Mouse (Mus musculus): ENCODE data around the gene Rnf208. TPM values are rescaled to one million over a fixed set of nuclear protein-coding genes. Genes with fewer than 3 reads are reported as not detected.

Gene Rnf208
- total RNA-seq, 2 experiments from 2014 or later, result 1.9 to 2.2 TPM

DNA sequence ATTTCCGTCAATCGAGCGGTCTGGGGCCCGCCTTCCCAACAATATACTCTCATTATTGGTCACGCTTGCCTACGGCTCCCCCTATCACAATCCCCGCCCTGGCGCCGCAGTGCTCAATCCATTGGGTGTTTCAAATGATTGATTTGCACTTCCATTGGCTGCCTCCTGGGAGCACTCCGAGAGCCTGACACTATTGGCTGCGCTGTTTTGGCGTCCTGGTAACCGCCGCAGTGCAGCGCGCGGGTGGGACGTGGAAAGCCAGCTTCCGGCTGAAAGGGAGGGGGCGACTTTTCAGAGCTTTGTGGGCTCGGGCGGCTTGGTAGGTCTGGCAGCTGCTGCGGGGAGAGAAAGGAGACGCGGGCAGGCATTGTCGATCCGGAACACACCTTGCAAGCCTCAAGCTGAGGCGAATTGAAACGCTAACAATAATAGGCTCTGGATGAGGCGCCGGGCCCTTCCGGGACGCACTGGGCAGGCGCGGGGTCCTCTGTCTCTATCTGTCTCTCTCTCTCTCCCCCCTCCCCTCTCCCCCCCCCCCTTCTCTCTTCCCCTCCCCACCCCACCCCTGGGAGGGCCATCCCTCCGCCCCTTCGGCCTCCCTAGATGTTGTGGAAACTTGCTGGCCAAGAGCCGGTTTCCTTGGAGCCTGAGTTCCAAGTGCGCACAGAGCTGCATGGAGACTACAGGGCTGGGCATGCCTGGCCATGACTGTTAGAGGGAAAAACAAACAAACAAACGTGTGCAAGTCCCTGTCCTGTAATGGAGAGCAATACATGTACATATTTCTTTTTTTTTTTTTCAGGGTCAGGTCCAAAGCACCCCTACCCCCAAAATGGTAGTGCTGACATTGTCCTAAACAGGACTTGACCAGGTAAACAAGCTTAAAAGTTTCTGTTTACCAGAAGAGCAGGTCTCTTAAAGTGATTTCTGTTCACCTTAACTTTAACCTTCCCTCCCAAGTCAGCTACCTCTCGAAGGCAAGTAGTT is 17.0 kb upstream of the Rnf208 start:
- DNase-seq, result peak; percentile 92

DNA sequence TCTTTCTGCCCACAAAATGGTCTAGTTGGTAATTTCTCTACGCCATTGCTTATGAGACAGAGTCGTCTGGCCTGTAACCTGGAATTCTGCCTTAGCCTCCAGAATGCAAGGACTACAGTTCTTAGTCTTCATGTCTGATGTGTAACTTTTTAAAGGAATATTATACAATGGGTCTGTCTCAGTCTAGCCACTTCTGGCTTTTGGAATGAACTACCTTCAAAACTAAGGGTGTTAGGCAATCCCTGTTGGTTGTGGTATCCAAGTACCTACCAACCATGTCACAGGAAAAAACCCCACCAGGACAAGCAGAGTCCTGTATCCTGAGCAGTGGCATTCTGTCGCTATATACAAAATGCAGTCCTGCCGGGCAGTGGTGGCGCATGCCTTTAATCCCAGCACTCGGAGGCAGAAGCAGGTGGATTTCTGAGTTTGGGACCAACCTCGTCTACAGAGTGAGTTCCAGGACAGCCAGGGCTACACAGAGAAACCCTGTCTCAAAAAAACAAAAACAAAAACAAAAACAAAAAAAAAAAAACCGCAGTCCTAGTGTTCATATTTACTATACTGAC is 16.2 kb upstream of the Rnf208 start:
- no peak for DNase-seq

DNA sequence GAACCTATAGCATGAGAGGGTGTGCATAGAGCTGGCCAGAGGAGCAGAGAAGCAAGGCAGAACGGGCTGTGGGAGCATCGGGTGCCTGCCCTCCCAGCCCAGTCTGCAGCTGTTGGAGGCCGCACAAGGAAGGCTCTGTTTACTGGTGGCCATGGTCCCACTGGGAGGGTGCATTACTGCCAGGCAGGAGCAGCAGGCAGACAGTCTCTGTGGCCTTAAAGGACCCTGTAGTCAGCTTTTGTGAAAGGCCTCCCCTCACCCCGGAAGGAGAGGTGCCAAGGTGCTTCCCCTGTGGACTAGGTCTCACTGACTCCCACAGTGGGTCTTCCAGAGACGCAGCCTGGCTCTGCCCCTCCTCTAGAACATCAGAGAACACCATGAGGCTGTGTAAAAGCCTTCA is 15.2 kb upstream of the Rnf208 start:
- peak; percentile 61 for DNase-seq

DNA sequence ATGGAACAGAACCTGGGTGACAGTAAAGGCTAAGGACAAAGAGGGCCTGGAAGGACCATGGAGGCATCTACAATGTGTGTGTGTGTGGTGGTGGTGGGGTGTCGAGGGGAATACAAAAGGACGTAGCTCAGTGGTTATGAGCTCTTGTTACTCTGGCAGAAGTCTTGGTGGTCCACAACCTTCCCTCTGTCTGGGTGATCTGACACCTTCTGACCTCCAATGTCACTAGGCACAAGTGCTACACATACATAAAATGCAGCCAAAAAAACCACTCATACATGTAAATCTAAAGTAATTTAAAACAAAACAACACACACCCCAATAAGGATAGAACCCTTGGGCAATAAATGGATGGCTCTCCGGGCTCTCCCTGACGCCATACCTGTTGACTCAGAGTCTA is 14.6 kb upstream of the Rnf208 start:
- no peak for DNase-seq

DNA sequence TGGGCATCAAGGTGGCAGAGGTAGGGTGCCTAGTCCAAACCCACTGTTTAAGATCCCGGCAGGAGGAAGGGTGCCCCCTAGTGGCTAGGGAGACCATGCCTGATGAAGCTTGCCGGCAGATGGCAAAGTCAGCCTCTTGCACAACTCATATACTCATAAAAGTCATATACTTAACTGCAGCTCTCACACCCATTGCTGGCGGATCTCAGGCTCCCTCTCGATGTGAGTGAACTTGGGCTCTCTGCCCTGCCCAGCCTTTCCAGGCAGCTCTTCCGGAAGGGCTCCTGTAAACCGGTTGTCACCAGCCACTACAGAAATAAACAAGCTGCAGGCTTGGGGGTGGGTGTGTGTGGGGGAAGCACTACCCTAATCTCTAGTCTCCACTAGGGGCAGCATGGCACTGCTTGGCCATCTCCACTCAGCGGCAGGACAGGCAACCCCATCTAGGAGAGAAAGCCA is 13.6 kb upstream of the Rnf208 start:
- DNase-seq, result peak; percentile 84

DNA sequence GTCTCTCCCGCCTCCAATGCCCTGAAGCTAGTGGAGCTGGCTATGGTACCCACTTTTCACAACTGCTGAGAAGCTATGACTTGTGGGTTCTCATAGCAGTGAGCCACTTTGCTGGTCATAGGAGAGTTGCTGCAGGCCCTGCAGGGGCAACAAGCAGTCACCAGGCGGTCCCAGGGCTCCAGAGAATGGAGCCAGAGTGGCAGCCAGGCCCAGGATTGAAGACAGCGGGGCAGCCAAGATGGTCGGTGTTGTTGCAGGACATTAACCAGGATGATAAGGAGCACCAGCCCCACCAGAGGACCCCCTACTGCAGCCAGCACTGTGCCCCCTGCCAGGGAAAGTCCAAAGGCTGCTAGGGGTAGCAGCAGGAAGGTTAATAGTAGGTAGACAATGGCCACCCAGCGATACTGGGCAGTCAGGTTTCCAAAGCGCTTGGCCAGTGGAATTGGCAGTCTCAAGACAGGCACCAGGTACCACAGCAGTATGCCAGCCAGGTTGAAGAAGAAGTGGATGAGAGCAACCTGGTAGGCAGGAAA is 13.0 kb upstream of the Rnf208 start:
- DNase-seq, result no peak

DNA sequence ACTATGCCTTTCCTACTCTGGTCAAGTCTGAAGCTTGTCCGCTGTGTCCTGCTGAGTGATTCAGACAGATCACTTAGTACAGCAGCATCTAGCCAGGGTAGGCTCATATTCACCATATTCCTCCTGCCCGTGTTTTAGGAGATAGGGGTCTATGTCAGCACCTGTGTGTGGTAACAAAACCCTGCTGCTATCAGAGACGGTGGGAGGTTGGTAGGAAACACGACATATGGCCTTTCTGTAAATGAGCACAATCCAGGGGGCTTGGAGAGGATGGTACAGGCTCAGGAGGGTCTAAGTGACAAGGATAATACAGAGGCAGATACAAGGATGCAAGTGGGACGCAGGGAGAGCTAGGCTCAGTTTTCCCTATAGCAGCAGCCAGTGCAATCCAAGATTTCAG is 12.5 kb upstream of the Rnf208 start:
- no peak for DNase-seq

DNA sequence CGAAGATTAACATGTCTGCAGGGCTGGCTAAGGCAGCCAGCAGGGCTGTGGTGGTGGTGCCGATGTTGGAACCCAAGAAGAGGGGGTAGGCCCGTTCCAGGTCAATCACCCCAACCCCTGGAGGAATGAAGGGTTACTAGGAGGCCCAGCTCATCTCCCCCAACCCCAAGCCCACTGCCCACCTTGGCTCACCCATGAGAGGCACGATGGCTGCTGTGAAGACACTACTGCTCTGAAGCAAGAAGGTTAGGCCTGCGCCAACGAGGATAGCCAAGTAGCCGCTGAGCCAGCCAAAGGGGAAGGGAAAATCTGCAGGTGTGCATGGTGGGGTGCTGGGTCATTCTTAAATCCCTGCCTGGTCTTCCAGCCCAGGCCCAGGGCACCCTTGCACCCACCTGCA is 11.5 kb upstream of the Rnf208 start:
- DNase-seq, result no peak

DNA sequence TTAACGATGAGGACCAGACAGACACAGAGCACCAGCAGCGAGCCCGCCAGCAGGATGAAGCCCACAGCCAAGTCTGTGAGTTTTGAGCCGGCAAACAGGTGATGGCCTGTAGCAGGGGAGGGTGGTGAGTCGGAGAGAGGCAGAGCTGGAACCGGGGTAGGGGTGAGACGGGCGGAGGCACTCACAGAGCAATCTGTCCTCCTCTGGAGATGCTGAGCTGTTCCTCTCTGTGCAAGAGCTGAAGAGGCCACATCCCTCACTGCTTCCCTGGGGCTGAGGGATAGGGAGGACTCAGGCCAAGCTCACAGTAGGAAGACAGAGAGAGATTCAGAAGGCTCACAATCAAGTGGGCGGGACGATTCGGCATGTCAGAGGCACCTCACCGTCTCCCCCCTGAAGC is 11.0 kb upstream of the Rnf208 start:
- DNase-seq, result no peak

DNA sequence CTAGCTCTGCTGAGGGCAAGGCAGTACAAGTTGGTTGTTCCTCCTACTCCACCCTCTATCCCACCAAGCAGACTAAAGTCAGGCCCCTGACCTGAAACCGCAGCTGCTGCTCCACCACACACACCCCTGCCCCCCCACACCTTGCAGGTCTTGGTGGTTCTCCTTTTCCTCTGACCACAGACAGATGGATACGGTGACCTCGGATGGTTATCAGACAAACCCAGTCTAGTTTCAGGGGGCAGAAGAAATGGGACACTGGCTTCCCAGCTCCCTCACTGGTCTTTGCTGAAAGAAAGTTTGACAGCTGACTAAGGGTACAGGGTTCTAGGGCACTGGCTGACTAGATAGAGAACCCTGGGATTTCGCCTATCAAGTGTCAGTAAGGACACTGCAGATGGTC is 8.6 kb upstream of the Rnf208 start:
- no peak for DNase-seq

DNA sequence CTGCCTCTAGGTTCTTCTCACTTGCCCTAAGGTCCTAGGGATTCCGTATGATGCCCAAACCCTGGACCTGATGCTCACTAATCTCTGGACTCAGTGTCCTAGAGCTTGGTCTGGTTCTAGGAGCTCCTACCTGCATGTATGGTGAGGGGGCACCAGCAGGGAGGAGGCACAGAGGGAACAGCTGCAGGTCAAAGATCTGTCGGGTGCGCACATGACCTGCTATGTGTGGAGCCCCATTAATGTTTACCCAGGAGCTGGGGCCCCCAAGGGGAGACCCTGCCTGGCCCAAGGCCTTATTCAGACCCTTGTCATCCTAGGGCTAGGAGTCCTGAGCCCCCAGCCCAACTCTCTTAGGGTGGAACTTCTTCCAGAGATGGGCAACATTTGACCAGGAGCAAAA is 8.0 kb upstream of the Rnf208 start, which contains the start of gene Slc34a3:
Gene Slc34a3, minus strand, starts transcription at position 315 of the 400 bp plus-strand sequence.
- no peak for DNase-seq

DNA sequence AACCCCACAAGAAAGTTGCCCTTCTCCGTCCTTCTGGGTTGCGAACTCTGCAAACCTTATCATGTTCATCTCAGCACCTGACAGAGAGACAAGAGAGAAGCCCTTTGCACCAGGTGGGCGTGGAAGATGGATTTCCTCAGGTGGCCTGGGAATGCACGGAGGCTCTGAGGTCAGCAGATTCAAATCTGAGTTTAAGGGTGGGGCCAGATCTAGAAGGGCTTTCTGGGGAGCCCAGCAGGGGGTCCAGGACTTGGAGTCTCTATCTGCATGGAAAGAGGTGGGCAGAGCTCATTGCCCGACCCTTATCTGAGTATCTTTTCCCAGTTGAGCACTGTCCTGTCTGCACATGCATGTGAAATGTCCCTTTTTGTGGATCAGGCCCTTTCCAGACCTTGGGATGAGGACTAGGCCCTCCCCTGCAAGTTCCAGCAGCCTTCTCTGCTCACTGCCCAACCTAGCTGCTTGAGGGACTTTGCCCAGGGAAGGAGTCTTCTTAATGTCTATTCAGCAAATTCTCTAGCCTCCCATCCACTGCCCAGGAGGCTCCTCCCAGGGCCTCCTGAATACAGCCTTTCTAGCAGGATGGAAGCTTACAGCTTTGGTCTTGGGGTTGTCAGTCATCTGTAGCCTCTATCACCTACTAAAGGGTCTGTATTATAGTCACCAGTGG is 7.4 kb upstream of the Rnf208 start:
- no peak for DNase-seq

DNA sequence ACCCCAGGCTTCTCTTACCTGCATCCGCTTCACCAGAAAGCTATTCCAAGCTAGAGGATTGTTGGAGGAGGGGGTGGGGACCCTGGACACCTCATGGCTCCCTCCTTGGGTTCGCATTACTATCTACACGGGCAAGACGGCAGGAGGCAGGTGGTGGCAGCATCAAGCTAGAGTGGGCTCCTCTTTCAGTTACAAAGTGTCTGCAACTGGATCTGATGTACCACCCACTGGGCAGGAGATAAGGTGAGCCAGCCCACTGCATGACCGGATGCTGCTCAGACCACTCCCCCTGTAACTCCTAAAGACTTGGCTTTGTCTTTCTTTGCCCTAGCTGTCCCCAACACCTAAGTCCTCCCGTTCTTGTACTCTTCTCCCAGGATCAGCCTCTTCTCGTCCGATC is 5.4 kb upstream of the Rnf208 start, which contains the start of gene Rnf224:
Gene Rnf224, minus strand, starts transcription at position 174 of the 400 bp plus-strand sequence.
- DNase-seq, result no peak

DNA sequence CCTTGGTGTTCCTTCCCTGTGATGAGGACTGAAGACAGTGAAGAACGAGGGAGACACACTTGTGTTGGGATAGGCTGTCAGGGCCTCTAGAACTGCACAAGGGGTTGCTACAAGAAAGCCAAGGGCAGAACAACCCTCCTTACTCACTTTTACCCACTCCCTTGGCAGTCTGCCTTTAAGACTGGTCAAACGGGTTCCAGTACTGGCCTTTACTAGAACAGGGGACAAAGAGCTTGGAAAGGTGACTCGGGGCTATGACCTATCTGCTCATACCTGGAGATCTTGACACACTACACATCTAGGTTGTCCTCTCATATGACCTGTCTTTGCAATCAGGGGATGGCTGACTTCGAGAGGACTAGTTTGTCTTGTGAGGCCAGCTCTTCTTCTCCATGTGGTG is 4.5 kb upstream of the Rnf208 start:
- no peak for DNase-seq

DNA sequence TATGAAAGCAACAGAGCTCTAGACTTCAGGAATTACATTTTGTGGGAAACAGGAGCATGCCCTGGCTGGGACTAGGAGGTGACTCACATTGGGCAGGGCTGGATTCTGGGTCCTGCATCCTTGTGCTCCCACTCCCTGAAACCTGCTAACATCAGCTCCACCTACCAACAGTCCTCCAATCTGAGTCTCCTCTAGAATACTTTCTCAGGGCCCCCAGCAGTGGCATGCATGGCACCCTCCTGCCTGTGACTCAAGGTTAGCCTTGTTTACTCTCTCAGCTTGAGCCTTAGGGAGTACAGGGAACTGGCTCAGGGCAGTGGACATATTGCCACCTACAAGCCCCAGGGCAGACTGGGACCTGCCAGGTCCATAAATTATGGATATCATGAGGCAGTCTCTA is 3.9 kb upstream of the Rnf208 start:
- DNase-seq, result no peak

DNA sequence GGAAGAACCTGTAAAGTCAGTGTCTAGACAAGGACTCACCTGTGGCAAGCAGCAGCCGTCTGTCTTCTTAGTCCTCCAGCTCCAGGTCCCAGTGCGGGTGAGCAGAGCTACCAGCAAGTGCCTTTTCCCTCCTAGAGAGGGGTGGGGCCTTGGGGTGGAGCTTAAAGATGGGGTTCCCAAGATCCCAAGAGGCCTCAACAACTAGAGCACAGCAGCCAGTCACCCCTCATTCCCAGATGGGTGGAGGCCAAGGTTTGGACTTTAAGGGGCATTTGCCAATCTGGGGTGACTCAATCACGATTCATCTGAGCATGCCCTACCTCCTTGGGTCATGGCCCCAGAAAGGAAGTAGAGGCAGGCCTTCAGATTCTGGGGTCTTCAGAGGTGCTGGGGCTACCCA is 2.3 kb upstream of the Rnf208 start:
- DNase-seq, result no peak

DNA sequence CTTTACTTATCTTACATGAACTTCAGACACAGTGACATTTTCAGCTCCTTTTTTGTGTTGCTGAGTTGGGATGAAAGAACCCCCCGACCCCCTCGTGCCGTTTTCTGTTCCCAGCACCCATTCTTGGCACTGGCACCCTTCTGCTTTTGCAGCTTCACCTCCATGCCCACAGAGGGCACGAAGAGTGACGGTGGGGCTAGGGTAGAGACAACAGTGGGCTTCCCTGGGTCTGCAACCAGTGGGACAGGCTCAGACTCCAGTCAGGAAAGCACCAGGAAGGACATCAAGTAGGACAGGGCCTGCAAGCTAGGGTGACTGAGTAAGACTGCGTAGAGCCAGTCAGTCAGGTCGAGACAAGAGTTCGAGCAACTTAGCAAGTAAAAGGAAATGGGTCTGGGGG is 1.7 kb upstream of the Rnf208 start:
- DNase-seq, result no peak

DNA sequence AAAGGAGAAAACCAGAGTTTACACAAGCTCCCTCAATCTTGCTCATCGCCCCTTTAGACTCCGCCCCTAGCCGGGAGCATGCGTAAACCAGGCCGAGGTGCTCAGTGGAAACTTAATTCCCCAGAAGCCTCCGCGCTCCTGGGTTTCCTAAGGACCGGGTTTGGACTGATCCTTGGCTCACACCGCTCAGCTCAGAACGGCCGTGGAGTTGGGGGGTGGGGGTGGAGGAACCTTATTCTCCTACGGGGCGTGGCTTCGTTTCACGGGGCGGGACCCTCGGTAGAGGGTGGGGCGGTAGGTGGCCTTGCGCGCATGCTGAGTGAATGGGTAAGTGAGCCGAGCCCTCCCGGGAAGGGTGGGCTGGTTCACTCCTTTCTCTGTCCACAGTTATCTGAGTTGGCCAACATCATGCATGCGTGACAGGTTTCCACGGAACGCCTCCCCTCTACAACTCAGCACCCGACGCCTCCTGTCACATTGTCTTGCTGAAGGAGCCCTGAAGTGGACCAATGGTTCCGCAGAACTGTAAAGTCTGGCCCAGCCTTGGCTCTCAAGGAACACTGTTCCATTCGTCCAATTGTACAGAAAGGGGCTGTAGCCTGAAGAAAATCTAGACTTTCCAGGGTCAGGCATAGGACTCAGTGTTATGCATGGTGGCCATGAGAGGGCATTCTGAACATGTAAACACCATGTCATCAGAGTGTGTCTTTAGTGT is 1.2 kb upstream of the Rnf208 start:
- peak; percentile 50 for DNase-seq

DNA sequence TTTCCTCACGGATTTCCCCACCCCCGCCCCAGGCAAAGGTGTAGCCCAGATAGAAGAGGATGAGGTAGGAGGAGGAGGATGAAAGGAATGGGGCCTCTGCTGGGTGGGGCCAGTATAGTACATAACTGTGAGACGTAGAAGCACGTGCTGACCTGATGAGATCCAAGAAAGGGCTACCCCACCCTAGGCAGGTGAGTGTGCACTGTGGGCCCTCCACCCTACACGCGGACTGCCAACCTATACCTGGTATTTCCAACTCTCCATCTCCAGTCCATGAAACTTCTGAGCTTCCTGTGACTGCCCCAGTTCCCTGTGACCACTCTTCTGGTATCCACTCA is 648 bp upstream of the Rnf208 start:
- no peak for DNase-seq

DNA sequence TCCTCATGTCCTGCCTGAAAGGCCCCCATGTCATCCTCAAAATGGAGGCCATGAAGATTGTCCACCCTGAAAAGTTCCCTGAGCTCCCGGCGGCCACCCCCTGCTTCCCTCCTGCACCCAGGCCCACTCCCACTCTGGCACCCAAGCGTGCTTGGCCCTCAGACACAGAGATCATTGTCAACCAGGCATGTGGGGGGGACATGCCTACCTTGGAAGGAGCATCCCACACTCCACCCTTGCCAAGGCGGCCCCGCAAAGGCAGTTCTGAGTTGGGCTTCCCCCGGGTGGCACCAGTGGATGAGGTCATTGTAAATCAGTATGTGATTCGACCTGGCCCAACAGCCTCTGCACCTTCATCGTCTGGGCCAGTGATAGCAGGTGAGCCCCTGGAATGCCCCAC is 1.3 kb downstream of the Rnf208 start:
- no peak for DNase-seq

DNA sequence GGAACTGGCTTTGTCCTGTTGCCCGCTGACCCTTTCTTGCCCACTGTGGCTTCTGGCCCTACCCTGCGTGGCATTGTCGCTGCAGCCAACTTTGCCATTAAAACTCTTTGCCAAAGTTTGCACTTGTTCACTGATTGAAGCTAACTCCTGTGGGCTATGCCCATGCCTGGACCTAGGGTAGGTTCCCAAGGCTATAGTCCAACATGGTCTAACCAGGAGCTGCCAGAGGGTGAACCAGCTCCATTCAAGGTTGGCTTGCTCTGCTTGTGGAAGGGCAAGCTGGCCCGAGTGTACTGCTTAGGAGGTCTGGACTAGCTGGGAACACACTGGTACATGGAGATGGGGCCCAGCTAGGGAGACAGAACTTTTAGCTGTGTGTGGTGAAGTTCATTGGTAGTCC is 2.1 kb downstream of the Rnf208 start:
- DNase-seq, result no peak

Data from gastrocnemius, postnatal 10 days (tissue).